Mouse (Mus musculus) ES-E14 (cell line): Measurements from ENCODE around the gene H2al1c.

Experiments used
- CHD2 ChIP-seq: IDR thresholded peaks from 2 replicates; pipeline ENCODE4 v1.6.1; 2014; ENCODE audit warnings: mild to moderate bottlenecking, low read depth, low read length, inconsistent platforms
- HCFC1 ChIP-seq: IDR thresholded peaks from 2 replicates; pipeline ENCODE4 v1.6.1; 2012; ENCODE audit warnings: low read length, inconsistent platforms, borderline replicate concordance; ENCODE audit not compliant: insufficient read depth
- MAFK ChIP-seq: IDR thresholded peaks from 2 replicates; pipeline ENCODE4 v1.6.1; 2014; ENCODE audit warnings: mild to moderate bottlenecking, low read depth, low read length, inconsistent platforms; ENCODE audit not compliant: insufficient read depth
- ZNF384 ChIP-seq: IDR thresholded peaks from 2 replicates; pipeline ENCODE4 v1.6.1; 2012; ENCODE audit warnings: low read depth, low read length, inconsistent platforms

GRCm38 (mm10) chrX:11269074-11269473 is 36.4 kb upstream of the H2al1c start:
- TF ChIP-seq HCFC1: no peak
- no peak for TF ChIP-seq ZNF384
- TF ChIP-seq CHD2: no peak
- no peak for TF ChIP-seq MAFK
